ENCODE assay signal across 34 mouse cellular contexts in genomic region chrX:110120720-110121119, GRCm38 (mm10).
"Had no signal": no experiment of that assay in that cellular context is flagged by ENCODE, and none has a peak within 500 bp of the region (broad histone marks: within the 10 kb centered on the region; RNA-seq: fewer than 3 reads in every experiment).

No protein-coding gene starts in this region.

- H3K36me3 ChIP-seq: heart, embryonic 12.5 days; heart, embryonic 13.5 days; heart, embryonic 15.5 days; hindbrain, embryonic 10.5 days; hindbrain, embryonic 12.5 days; hindbrain, embryonic 13.5 days; hindbrain, embryonic 15.5 days; intestine, embryonic 15.5 days; kidney, embryonic 15.5 days had no signal

- H3K27ac ChIP-seq: heart, embryonic 13.5 days; heart, embryonic 15.5 days; hindbrain, embryonic 10.5 days; hindbrain, embryonic 12.5 days; hindbrain, embryonic 13.5 days; hindbrain, embryonic 14.5 days; hindbrain, embryonic 15.5 days; hindbrain, postnatal 0 days; intestine, embryonic 15.5 days; kidney, embryonic 15.5 days; kidney, postnatal 0 days; layer of hippocampus, adult 2 months; left cerebral cortex, adult 2 months had no signal

- H3K4me1 ChIP-seq: heart, embryonic 12.5 days; heart, embryonic 13.5 days; heart, embryonic 15.5 days; hindbrain, embryonic 10.5 days; hindbrain, embryonic 12.5 days; hindbrain, embryonic 13.5 days; hindbrain, embryonic 15.5 days; intestine, embryonic 15.5 days; kidney, embryonic 15.5 days had no signal

- H3K27me3 ChIP-seq: heart, embryonic 12.5 days; heart, embryonic 13.5 days; heart, embryonic 15.5 days; hindbrain, embryonic 12.5 days; hindbrain, embryonic 13.5 days; hindbrain, embryonic 15.5 days; intestine, embryonic 15.5 days; kidney, embryonic 15.5 days had no signal

- H3K4me3 ChIP-seq: heart, embryonic 12.5 days; heart, embryonic 13.5 days; heart, embryonic 15.5 days; hindbrain, embryonic 10.5 days; hindbrain, embryonic 12.5 days; hindbrain, embryonic 13.5 days; hindbrain, embryonic 15.5 days; intestine, embryonic 15.5 days; kidney, embryonic 15.5 days; layer of hippocampus, adult 2 months; left cerebral cortex, adult 2 months had no signal

- H3K9me3 ChIP-seq: heart, embryonic 12.5 days; heart, embryonic 13.5 days; heart, embryonic 15.5 days; hindbrain, embryonic 10.5 days; hindbrain, embryonic 12.5 days; hindbrain, embryonic 13.5 days; hindbrain, embryonic 15.5 days; intestine, embryonic 15.5 days; kidney, embryonic 15.5 days had no signal

- H3K9ac ChIP-seq: heart, embryonic 12.5 days; heart, embryonic 13.5 days; heart, embryonic 15.5 days; hindbrain, embryonic 12.5 days; hindbrain, embryonic 13.5 days; hindbrain, embryonic 14.5 days; hindbrain, embryonic 15.5 days; intestine, embryonic 15.5 days; kidney, embryonic 15.5 days had no signal

- DNase-seq: heart, postnatal 10 days; heart, postnatal 14 days; heart, postnatal 36 days; heart, postnatal 4 days; kidney, adult 11 months; kidney, adult 18-20 months; kidney, adult 2 months; kidney, adult 8-10 months; kidney, adult 9 months; kidney, postnatal 10 days; kidney, postnatal 14 days; kidney, postnatal 25 days; kidney, postnatal 36 days; kidney, postnatal 4 days; layer of hippocampus, adult 9-11 months; layer of hippocampus, postnatal 36 days had no signal

- ATAC-seq: hindbrain, embryonic 16.5 days; hindbrain, postnatal 0 days; inflammation-experienced regulatory T-cells, adult 6 months; intestine, embryonic 15.5 days; intestine, embryonic 16.5 days; intestine, postnatal 0 days had no signal
